Mouse (Mus musculus) lung, postnatal 0 days (tissue): ENCODE results near the gene Gm38100. TPM values are rescaled to one million over a fixed set of nuclear protein-coding genes. Genes with fewer than 3 reads are reported as not detected.

Source experiments
- ATAC-seq: fragments of 200-750 bp; cut with Nextera tagmentation; 2 replicates; pipeline ENCODE4 v1.8.0; 2017; ENCODE audit warnings: moderate library complexity
- DNase-seq: peaks from one replicate; pipeline ENCODE4 v3.0.0-alpha.2; 2016; ENCODE audit warnings: low spot score
- H3K27ac ChIP-seq: fragments of 300-500 bp; sonication (generic); 2 replicates; pipeline ENCODE4 v1.5.1; 2014; ENCODE audit warnings: antibody characterized with exemption, mild to moderate bottlenecking, low read length, mixed read lengths
- H3K27me3 ChIP-seq: fragments of 300-500 bp; sonication (generic); replicated peaks from 2 replicates; pipeline ENCODE4 v1.6.1; 2014; ENCODE audit warnings: low read length, mixed read lengths; ENCODE audit not compliant: insufficient read depth
- H3K36me3 ChIP-seq: fragments of 300-500 bp; sonication (generic); 2 replicates; pipeline ENCODE4 v1.6.1; 2014; ENCODE audit warnings: low read length, mixed read lengths; ENCODE audit not compliant: insufficient read depth
- H3K4me1 ChIP-seq: fragments of 300-500 bp; sonication (generic); 2 replicates; pipeline ENCODE4 v1.6.1; 2014; ENCODE audit warnings: antibody characterized with exemption, low read depth, low read length, mixed read lengths; ENCODE audit not compliant: insufficient read depth
- H3K4me2 ChIP-seq: fragments of 300-500 bp; sonication (generic); replicated peaks from 2 replicates; pipeline ENCODE4 v1.6.1; 2014; ENCODE audit warnings: low read depth, mild to moderate bottlenecking, low read length, moderate library complexity, mixed read lengths
- H3K4me3 ChIP-seq: fragments of 300-500 bp; sonication (generic); 2 replicates; pipeline ENCODE4 v1.5.1; 2014; ENCODE audit warnings: low read depth, low read length
- H3K9ac ChIP-seq: fragments of 300-500 bp; sonication (generic); replicated peaks from 2 replicates; pipeline ENCODE4 v1.6.1; 2014; ENCODE audit warnings: low read depth, mild to moderate bottlenecking
- H3K9me3 ChIP-seq: fragments of 300-500 bp; sonication (generic); 2 replicates; pipeline ENCODE4 v1.6.1; 2016; ENCODE audit warnings: low read length, mixed read lengths
- CTCF ChIP-seq: IDR thresholded peaks from 2 replicates; pipeline ENCODE4 v1.5.1; 2016; ENCODE audit warnings: antibody characterized with exemption, mild to moderate bottlenecking
- EP300 ChIP-seq: IDR thresholded peaks from 2 replicates; pipeline ENCODE4 v1.6.1; 2016; ENCODE audit warnings: antibody characterized with exemption, mild to moderate bottlenecking, control low read depth
- WGBS: fragments of 180-500 bp; shearing (Covaris S2); extraction: QIAGEN DNeasy Blood & Tissue Kit; methylation state at CpG from one replicate; pipeline ENCODE4 v1.1.7; 2014; 5-methylcytosine and 5-hydroxymethylcytosine counted together
- polyA plus RNA-seq: library from polyadenylated mRNA; unstranded; fragments of >200 nt; fragmentation: Nextera tagmentation; extraction: Ambion mirVana; gene quantifications from 2 replicates; pipeline ENCODE4 v1.2.1, GENCODE M21; 2015

The Gm38100 gene
- not detected in 2 replicates for polyA plus RNA-seq

DNA sequence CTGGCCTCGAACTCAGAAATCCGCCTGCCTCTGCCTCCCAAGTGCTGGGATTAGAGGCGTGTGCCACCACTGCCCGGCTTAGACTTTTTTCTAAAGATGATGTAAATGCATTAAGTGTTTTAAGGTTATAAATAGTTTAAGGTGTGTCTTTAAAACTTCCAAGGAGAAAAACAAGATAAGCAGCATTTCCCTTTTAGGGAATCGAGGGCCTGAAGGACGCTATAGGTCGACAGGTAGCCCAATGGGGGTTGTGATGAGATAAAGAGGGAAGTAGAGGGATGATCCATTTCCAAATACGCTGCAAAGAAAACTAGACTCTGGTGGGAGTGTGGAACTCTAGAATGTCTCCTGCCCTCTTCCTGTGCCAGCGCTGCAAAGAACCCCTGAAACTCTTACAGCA, at the start of gene Gm38100:
Gm38100 (plus strand) TSS at position 301 of the 400 bp plus-strand sequence.
- H3K4me3 ChIP-seq = no peak within 1 kb of the TSS
- H3K9me3 ChIP-seq = no peaks in the 10 kb centered on the region
- no peak within 1 kb of the TSS for H3K4me2 ChIP-seq
- H3K27me3 ChIP-seq = no peaks in the 10 kb centered on the region
- WGBS = 82% methylated on average over 9 of the region's 9 CpGs
- no peaks in the 10 kb centered on the region for H3K36me3 ChIP-seq
- H3K9ac ChIP-seq = no peak within 1 kb of the TSS
- H3K4me1 ChIP-seq = no peaks in the 10 kb centered on the region
- no peak within 1 kb of the TSS for H3K27ac ChIP-seq
- DNase-seq = no peak
- ATAC-seq = no peak
- no peak for TF ChIP-seq EP300
- TF ChIP-seq CTCF = no peak

DNA sequence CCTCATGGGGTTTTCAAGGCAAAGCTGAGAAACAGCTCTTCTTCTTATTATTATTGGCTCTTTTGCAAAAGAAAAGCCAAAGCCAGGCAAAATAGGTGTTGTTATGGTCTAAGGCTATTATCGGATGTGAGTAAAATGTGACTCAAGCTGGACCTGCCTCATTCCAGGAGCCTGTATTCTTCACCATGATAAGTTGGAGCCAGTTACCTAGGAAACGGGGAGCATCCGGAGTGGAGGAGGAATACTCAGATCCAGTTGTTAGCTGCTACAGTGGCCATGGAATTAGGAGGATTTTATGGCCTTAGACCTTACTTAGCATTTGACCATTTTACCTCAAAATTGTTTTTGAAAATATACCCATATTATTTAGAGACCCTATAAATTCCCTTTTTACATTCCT, 49.4 kb upstream of the Gm38100 start:
- no peaks in the 10 kb centered on the region for H3K27me3 ChIP-seq
- H3K4me2 ChIP-seq = no peak overlapping the region
- no peaks in the 10 kb centered on the region for H3K9me3 ChIP-seq
- no peaks in the 10 kb centered on the region for H3K36me3 ChIP-seq
- TF ChIP-seq EP300 (no peak), CTCF (no peak)
- WGBS = 82% methylated on average over 3 of the region's 3 CpGs
- no peak overlapping the region for H3K9ac ChIP-seq
- no peaks in the 10 kb centered on the region for H3K4me1 ChIP-seq
- ATAC-seq = no peak
- DNase-seq = no peak
- no peak overlapping the region for H3K27ac ChIP-seq
- H3K4me3 ChIP-seq = no peak overlapping the region

DNA sequence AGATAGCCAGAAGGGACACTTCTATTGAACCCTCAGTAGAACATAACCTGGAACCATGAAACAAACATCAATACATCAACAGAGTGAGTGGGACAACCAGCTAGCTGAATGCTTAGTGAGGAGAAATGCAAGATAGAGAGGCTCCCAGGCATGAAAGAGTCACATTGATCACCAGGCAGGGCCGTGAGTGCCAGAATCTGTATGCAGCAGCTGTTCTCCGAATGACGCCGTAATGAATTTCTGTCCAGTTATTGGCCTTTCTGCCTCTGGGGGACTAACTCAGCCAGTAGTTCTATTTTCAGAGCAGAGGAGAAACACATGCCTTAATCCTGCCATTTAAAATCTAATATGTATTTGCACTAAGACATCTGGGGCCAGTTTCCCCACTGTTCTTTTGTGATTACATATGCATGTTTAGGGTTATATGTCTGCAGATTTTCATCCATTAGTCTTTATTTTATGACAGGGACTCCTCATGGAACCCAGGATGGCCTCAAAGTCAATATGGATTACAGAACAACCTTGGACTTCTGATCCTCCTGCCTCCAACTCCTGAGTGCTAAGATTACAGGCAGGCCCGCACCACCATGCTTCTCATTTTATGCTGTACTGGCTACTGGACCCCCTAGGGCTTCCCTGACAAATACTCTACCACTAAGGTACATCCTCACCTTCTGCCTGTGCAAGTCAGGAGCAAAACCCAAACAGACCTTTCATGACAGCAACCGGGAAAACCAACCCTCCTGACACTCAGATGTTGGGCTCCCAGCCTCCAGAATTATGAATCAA, 47.9 kb upstream of the Gm38100 start:
- no peaks in the 10 kb centered on the region for H3K9me3 ChIP-seq
- WGBS = 72% methylated on average over 6 of the region's 6 CpGs
- DNase-seq = no peak

DNA sequence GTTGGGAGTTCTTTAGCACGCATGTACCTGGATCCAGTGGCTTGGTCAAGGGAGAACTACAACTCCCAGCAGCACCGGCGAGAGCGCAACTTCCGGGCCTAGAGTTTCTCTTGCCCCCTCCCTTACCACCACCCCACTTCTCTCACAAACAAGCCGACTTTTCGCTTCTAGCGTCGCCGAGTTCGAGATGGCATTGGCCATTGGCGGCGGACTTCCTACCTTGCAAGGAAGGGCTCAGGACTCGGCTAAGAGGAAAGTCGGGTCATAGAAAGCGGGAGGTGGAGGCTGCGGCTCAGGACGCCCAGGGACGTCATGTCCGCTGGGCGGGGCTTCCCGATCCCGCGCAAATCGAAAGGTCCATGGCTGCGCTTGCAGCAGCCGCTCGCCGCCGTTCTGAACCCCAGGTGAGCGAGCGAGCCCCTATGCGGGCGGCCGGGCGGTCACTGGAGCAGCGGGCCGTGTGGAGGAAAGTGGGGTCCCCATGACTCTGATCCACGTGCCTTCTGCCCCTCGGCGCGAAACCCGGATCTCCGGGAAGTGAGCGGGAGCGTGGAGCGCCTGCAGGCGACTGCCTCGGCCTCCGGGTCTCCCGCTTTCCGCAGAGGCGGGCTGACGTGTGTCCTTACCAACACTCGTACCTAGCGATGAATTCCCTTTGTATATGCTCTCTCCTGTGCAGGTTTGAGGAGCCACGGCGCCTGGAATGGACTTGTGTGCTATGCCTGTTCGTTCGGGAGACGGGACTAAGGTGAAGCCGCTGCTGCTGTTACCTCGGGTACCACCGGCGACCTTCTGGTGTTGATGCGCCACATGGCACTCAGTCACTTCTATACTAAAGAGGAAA, 39.5 kb upstream of the Gm38100 start, which contains the start of gene Exo1:
Exo1 (plus strand) TSS at position 129 of the 844 bp plus-strand sequence.
- under 1% methylated on average over 62 of the region's 66 CpGs for WGBS
- Histone ChIP-seq H3K4me2 (peak within 1 kb of the TSS; percentile 84), H3K9ac (peak within 1 kb of the TSS; percentile 62), H3K27me3 (no peaks in the 10 kb centered on the region), H3K4me1 (peaks cover 3% of the 10 kb centered on the region; the same call in 1 of the 2 replicates), H3K36me3 (no peaks in the 10 kb centered on the region), H3K4me3 (peak within 1 kb of the TSS; percentile 77), H3K9me3 (no peaks in the 10 kb centered on the region), H3K27ac (peak within 1 kb of the TSS; percentile 87)
- ATAC-seq = peak; percentile 98
- peak; percentile 84 for DNase-seq
- TF ChIP-seq EP300 = no peak
- no peak for TF ChIP-seq CTCF

More for the DNA sequence above, 47.9 kb upstream of the Gm38100 start:
- no peak overlapping the region for H3K9ac ChIP-seq
- TF ChIP-seq CTCF = no peak
- TF ChIP-seq EP300 = no peak
- H3K27me3 ChIP-seq = no peaks in the 10 kb centered on the region
- H3K4me1 ChIP-seq = no peaks in the 10 kb centered on the region
- no peaks in the 10 kb centered on the region for H3K36me3 ChIP-seq
- H3K4me3 ChIP-seq = no peak overlapping the region
- no peak overlapping the region for H3K4me2 ChIP-seq
- no peak for ATAC-seq
- H3K27ac ChIP-seq = no peak overlapping the region

DNA sequence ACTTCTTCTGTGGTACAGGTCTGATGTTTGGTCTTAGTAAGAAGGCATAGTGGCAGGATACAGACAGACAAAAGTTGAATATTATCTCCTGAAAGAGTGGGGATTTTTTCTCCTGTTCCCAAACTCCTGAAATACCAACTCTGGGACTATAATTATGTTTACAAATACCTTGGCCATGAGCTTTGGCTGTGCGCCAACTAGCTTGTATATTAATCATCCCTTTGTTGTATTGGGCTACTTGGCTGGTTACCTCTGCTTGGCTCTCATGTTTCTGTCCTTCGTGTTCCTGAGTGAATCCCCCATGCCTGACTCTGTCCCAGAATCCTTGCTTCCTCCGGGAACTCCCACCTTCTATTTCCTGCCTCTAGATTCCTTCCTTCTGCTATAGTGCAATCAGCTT, 36.7 kb upstream of the Gm38100 start:
- DNase-seq = no peak
- Histone ChIP-seq H3K4me1 (peaks cover 3% of the 10 kb centered on the region; the same call in 1 of the 2 replicates), H3K9me3 (no peaks in the 10 kb centered on the region), H3K27me3 (no peaks in the 10 kb centered on the region), H3K36me3 (no peaks in the 10 kb centered on the region), H3K27ac (no peak overlapping the region), H3K4me2 (no peak overlapping the region), H3K4me3 (no peak overlapping the region), H3K9ac (no peak overlapping the region)
- 46% methylated on average over 3 of the region's 3 CpGs for WGBS
- no peak for TF ChIP-seq CTCF
- TF ChIP-seq EP300 = no peak
- ATAC-seq = no peak

DNA sequence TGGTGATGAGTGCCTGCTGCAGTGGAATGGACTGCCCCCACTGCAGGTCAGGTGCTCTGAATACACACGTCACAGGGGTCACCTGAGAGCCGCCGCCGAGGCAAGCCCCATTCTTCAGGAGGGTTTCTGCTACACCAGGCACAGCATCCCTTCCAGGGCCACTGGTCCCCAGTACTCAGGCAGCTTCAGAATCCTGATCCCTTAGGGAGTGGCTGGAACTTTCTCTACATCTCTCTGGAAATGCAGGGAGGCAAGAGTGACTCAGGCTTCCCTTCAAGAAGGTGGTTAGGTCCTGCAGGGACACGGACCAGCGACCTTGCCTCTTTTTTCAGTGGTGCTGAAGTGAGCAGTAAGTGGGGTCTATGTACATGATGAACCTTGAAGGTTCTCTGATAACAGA, 26.9 kb upstream of the Gm38100 start:
- H3K36me3 ChIP-seq = no peaks in the 10 kb centered on the region
- TF ChIP-seq EP300 (no peak), CTCF (no peak)
- WGBS = 70% methylated on average over 6 of the region's 6 CpGs

More for the DNA sequence above, 26.9 kb upstream of the Gm38100 start:
- peak overlapping the region; percentile 16; the same call in 1 of the 2 replicates for H3K27ac ChIP-seq
- peak; percentile 64 for ATAC-seq
- H3K9ac ChIP-seq = no peak overlapping the region
- no peak overlapping the region for H3K4me3 ChIP-seq
- no peaks in the 10 kb centered on the region for H3K4me1 ChIP-seq
- no peak overlapping the region for H3K4me2 ChIP-seq
- no peaks in the 10 kb centered on the region for H3K9me3 ChIP-seq
- no peaks in the 10 kb centered on the region for H3K27me3 ChIP-seq
- peak; percentile 11 for DNase-seq
